Mouse (Mus musculus) small intestine, adult 2 months (tissue): ENCODE results near the gene Jak1.

ENCODE experiments used
- CTCF ChIP-seq: fragments of 200-500 bp; IDR thresholded peaks from 2 replicates; pipeline ENCODE4 v1.5.1; 2012; ENCODE audit warnings: low read depth, mild to moderate bottlenecking, control low read depth, inconsistent platforms, low read length, moderate library complexity, mixed read lengths; ENCODE audit not compliant: insufficient replicate concordance, insufficient read length; ENCODE audit errors: extremely low read depth
- POLR2A ChIP-seq: fragments of 200-500 bp; IDR thresholded peaks from 2 replicates; pipeline ENCODE4 v1.6.1; 2012; ENCODE audit warnings: low read depth, mild to moderate bottlenecking, control low read depth, inconsistent platforms, low read length, moderate library complexity

GRCm38 (mm10) chr4:101296836-101297235 is 31.8 kb upstream of the Jak1 start:
- TF ChIP-seq CTCF (no peak), POLR2A (no peak)
